ENCODE assay signal across 12 mouse cellular contexts in genomic region chr8:82973331-82973730, GRCm38 (mm10).
DNase-seq lines count a peak whose midpoint lies in the region; ATAC-seq lines count a peak whose summit lies in the region.
"Had no signal": no experiment of that assay in that cellular context is flagged by ENCODE, and none has a peak within 500 bp of the region (broad histone marks: within the 10 kb centered on the region; RNA-seq: fewer than 3 reads in every experiment).

No protein-coding gene starts in this region.

- peak; percentile 90 for ATAC-seq in kidney, embryonic 15.5 days (replicated peaks; ENCODE audit: low FRiP score)
- no peak for ATAC-seq in megakaryocyte progenitor cell, adult 5-6 weeks (replicated peaks; ENCODE audit: poor library complexity)

- peak overlapping the region; percentile 62 for H3K27ac ChIP-seq in kidney, embryonic 15.5 days
- H3K27ac ChIP-seq in limb, embryonic 10.5 days: peak overlapping the region; percentile 73; the same call in 1 of the 2 replicates
- H3K27ac ChIP-seq: macrophage had no signal

- H3K4me3 ChIP-seq in kidney, embryonic 15.5 days (replicated peaks): no peak overlapping the region
- no peak overlapping the region for H3K4me3 ChIP-seq in limb, embryonic 10.5 days

- 27% methylated on average over 4 of the region's 4 CpGs for WGBS in kidney, embryonic 15.5 days
- 50% methylated on average over 4 of the region's 4 CpGs for WGBS in limb, embryonic 10.5 days

- H3K9me3 ChIP-seq in kidney, embryonic 15.5 days (replicated peaks): no peaks in the 10 kb centered on the region
- no peaks in the 10 kb centered on the region for H3K9me3 ChIP-seq in limb, embryonic 10.5 days (replicated peaks)

- no peak for DNase-seq in kidney, adult 8-10 months
- DNase-seq in brain, adult 2 months (ENCODE audit: low read depth, low spot score): peak; percentile 66
- DNase-seq in embryo, embryonic 9.5 days (ENCODE audit: extremely low spot score): peak; percentile 4
- DNase-seq in limb, embryonic 10.5 days (ENCODE audit: low spot score): no peak
- no peak for DNase-seq in spleen, postnatal 14 days (ENCODE audit: low spot score in 2 of 2)
- no peak for DNase-seq in thymus, postnatal 36 days
- DNase-seq: cerebellum, adult 2 months; gastrocnemius, postnatal 10 days; thymus, postnatal 14 days had no signal

- no peak overlapping the region for H3K9ac ChIP-seq in kidney, embryonic 15.5 days

- no peaks in the 10 kb centered on the region for H3K36me3 ChIP-seq in kidney, embryonic 15.5 days
- H3K36me3 ChIP-seq in limb, embryonic 10.5 days: no peaks in the 10 kb centered on the region

- no peaks in the 10 kb centered on the region for H3K27me3 ChIP-seq in kidney, embryonic 15.5 days
- H3K27me3 ChIP-seq in limb, embryonic 10.5 days (ENCODE audit: low read depth, poor library complexity, severe bottlenecking): no peaks in the 10 kb centered on the region

- no peak overlapping the region for H3K4me2 ChIP-seq in kidney, embryonic 15.5 days

- H3K4me1 ChIP-seq in kidney, embryonic 15.5 days: peaks cover 21% of the 10 kb centered on the region
- H3K4me1 ChIP-seq in limb, embryonic 10.5 days: peaks cover 51% of the 10 kb centered on the region

Comparison
In these comparisons a context has a peak if more than half of its experiments do, and no peak if none do; other contexts are left out.
1. DNase-seq: peak in brain, adult 2 months (single experiment) and embryo, embryonic 9.5 days (single experiment); none in kidney, adult 8-10 months (0 of 2), limb, embryonic 10.5 days (single experiment), spleen, postnatal 14 days (0 of 2) and thymus, postnatal 36 days (0 of 2).